Mouse (Mus musculus) urinary bladder, adult 2 months (tissue): ENCODE measurements at regions not wholly inside any gene's neighbourhood (a gene's known extent, or its start where the extent isn't known, plus 50 kb on each side); places are given as distances from the start of the nearest gene placed in this dataset.
A peak's percentile ranks its signal among the peaks of the same experiment; 100 is the strongest.

ENCODE experiments used
- DNase-seq: peaks from one replicate; pipeline ENCODE4 v3.0.0; 2022; ENCODE audit warnings: low spot score

GRCm38 (mm10) chr2:78094921-78095320 is 148.7 kb upstream of the Cwc22 start:
- DNase-seq, result no peak

GRCm38 (mm10) chr2:78064321-78065037 is 118.3 kb upstream of the Cwc22 start:
- no peak for DNase-seq

GRCm38 (mm10) chr2:78059801-78060416 is 113.7 kb upstream of the Cwc22 start:
- DNase-seq, result no peak

- DNase-seq, result no peak
Measured at GRCm38 (mm10) chr2:78058988-78059387, 112.8 kb upstream of the Cwc22 start.

- no peak for DNase-seq
Measured at GRCm38 (mm10) chr2:78053910-78054309, 107.7 kb upstream of the Cwc22 start.

GRCm38 (mm10) chr2:78050542-78050941 is 104.4 kb upstream of the Cwc22 start:
- DNase-seq, result no peak

- peak; percentile 53 for DNase-seq
Measured at GRCm38 (mm10) chr2:78049248-78049874, 103.2 kb upstream of the Cwc22 start.

GRCm38 (mm10) chr2:78048706-78049055 is 102.5 kb upstream of the Cwc22 start:
- no peak for DNase-seq

- no peak for DNase-seq
Measured at GRCm38 (mm10) chr2:78048030-78048705, 102.0 kb upstream of the Cwc22 start.

- no peak for DNase-seq
Measured at GRCm38 (mm10) chr2:78027319-78027718, 81.1 kb upstream of the Cwc22 start.

- DNase-seq, result no peak
Measured at GRCm38 (mm10) chr2:78026808-78027207, 80.6 kb upstream of the Cwc22 start.

- no peak for DNase-seq
Measured at GRCm38 (mm10) chr2:78025651-78026435, 79.7 kb upstream of the Cwc22 start.

GRCm38 (mm10) chr2:78024981-78025565 is 78.9 kb upstream of the Cwc22 start:
- no peak for DNase-seq

- DNase-seq, result no peak
Measured at GRCm38 (mm10) chr2:78023916-78024685, 77.9 kb upstream of the Cwc22 start.

- no peak for DNase-seq
Measured at GRCm38 (mm10) chr2:78023416-78023815, 77.2 kb upstream of the Cwc22 start.

- DNase-seq, result no peak
Measured at GRCm38 (mm10) chr2:78022756-78023155, 76.6 kb upstream of the Cwc22 start.

- DNase-seq, result no peak
Measured at GRCm38 (mm10) chr2:78021905-78022304, 75.7 kb upstream of the Cwc22 start.

- DNase-seq, result no peak
Measured at GRCm38 (mm10) chr2:78021356-78021900, 75.3 kb upstream of the Cwc22 start.

- no peak for DNase-seq
Measured at GRCm38 (mm10) chr2:78020516-78020915, 74.3 kb upstream of the Cwc22 start.

GRCm38 (mm10) chr2:78019916-78020315 is 73.7 kb upstream of the Cwc22 start:
- DNase-seq, result no peak
